Mouse (Mus musculus) layer of hippocampus, postnatal 36 days (tissue): Measurements from ENCODE around the gene Tmem247. TPM values are rescaled to one million over a fixed set of nuclear protein-coding genes. Genes with fewer than 3 reads are reported as not detected.

Experiments
- DNase-seq, 2 experiments: peaks; one replicate each; pipeline ENCODE4 v3.0.0; 2022
- total RNA-seq, 2 experiments: library from RNA; stranded (reverse); gene quantifications; 2 replicates each; pipeline ENCODE4 v1.2.3; 2021

Gene Tmem247
- total RNA-seq, 2 experiments from 2014 or later: not detected

- DNase-seq: no peak
Observed at GRCm38 (mm10) chr17:86915540-86915939, 1.6 kb upstream of the Tmem247 start.

GRCm38 (mm10) chr17:86918786-86919185 is 1.6 kb downstream of the Tmem247 start:
- no peak for DNase-seq

- DNase-seq: no peak
Observed at GRCm38 (mm10) chr17:86919729-86920128, 2.6 kb downstream of the Tmem247 start.

- DNase-seq: no peak
Observed at GRCm38 (mm10) chr17:86924679-86925078, 7.5 kb downstream of the Tmem247 start.

GRCm38 (mm10) chr17:86926836-86927235 is 9.7 kb downstream of the Tmem247 start:
- DNase-seq: no peak

- DNase-seq: no peak
Observed at GRCm38 (mm10) chr17:86929355-86929754, 12.2 kb downstream of the Tmem247 start.

GRCm38 (mm10) chr17:86929981-86930380 is 12.8 kb downstream of the Tmem247 start:
- no peak for DNase-seq

GRCm38 (mm10) chr17:86932896-86933295 is 15.7 kb downstream of the Tmem247 start:
- DNase-seq: no peak

GRCm38 (mm10) chr17:86937064-86937463 is 19.9 kb downstream of the Tmem247 start:
- no peak for DNase-seq

- peak; percentile 80 to 83 for DNase-seq
Observed at GRCm38 (mm10) chr17:86937497-86938155, 20.5 kb downstream of the Tmem247 start.

GRCm38 (mm10) chr17:86938683-86939082 is 21.5 kb downstream of the Tmem247 start:
- DNase-seq: no peak

GRCm38 (mm10) chr17:86942112-86942511 is 25.0 kb downstream of the Tmem247 start:
- no peak for DNase-seq

- no peak for DNase-seq
Observed at GRCm38 (mm10) chr17:86943158-86943557, 26.0 kb downstream of the Tmem247 start.

- DNase-seq: no peak
Observed at GRCm38 (mm10) chr17:86946078-86946477, 28.9 kb downstream of the Tmem247 start.

GRCm38 (mm10) chr17:86947840-86948796 is 31.0 kb downstream of the Tmem247 start, which contains the start of gene Atp6v1e2:
TSS of gene Atp6v1e2 (minus strand) at chr17:86947897.
- peak in 1 of 2 experiments; percentile 38 for DNase-seq

- peak in 1 of 2 experiments; percentile 13 for DNase-seq
Observed at GRCm38 (mm10) chr17:86948801-86949200, 31.7 kb downstream of the Tmem247 start.

GRCm38 (mm10) chr17:86957239-86957638 is 40.1 kb downstream of the Tmem247 start:
- no peak for DNase-seq

GRCm38 (mm10) chr17:86957968-86958367 is 40.8 kb downstream of the Tmem247 start:
- no peak for DNase-seq

- no peak for DNase-seq
Observed at GRCm38 (mm10) chr17:86961301-86961841, 44.2 kb downstream of the Tmem247 start.

GRCm38 (mm10) chr17:86962297-86962893 is 45.2 kb downstream of the Tmem247 start:
- peak; percentile 80 to 81 for DNase-seq

- peak; percentile 82 to 85 for DNase-seq
Observed at GRCm38 (mm10) chr17:86962894-86963585, 45.9 kb downstream of the Tmem247 start, which contains the start of gene Rhoq. TSS of gene Rhoq (plus strand) at chr17:86963082.

GRCm38 (mm10) chr17:86963586-86963902 is 46.4 kb downstream of the Tmem247 start:
- no peak for DNase-seq
